Mouse (Mus musculus) heart, embryonic 16.5 days (tissue): ENCODE measurements around the gene Bbc3. TPM values are rescaled to one million over a fixed set of nuclear protein-coding genes. Genes with fewer than 3 reads are reported as not detected.

Source experiments
- ATAC-seq: fragments of 200-750 bp; cut with Nextera tagmentation; replicated peaks from 2 replicates; pipeline ENCODE4 v1.8.0; 2017; ENCODE audit warnings: moderate number of reproducible peaks; ENCODE audit not compliant: insufficient read depth, low FRiP score; ENCODE audit errors: extremely low read depth
- H3K27ac ChIP-seq: fragments of 300-500 bp; sonication (generic); 2 replicates; pipeline ENCODE4 v1.5.1; 2014; ENCODE audit warnings: mild to moderate bottlenecking, low read length, control low read depth, moderate library complexity
- H3K27me3 ChIP-seq: fragments of 300-500 bp; sonication (generic); 2 replicates; pipeline ENCODE4 v1.6.1; 2014; ENCODE audit warnings: low read length, mixed read lengths; ENCODE audit not compliant: control insufficient read depth, insufficient read depth
- H3K36me3 ChIP-seq: fragments of 300-500 bp; sonication (generic); 2 replicates; pipeline ENCODE4 v1.6.1; 2014; ENCODE audit not compliant: control insufficient read depth, insufficient read depth
- H3K4me1 ChIP-seq: fragments of 300-500 bp; sonication (generic); 2 replicates; pipeline ENCODE4 v1.6.1; 2014; ENCODE audit warnings: low read length, mixed read lengths; ENCODE audit not compliant: control insufficient read depth, insufficient read depth
- H3K4me2 ChIP-seq: fragments of 300-500 bp; sonication (generic); 2 replicates; pipeline ENCODE4 v1.6.1; 2014; ENCODE audit warnings: low read depth, mild to moderate bottlenecking, control low read depth, low read length
- H3K4me3 ChIP-seq: fragments of 300-500 bp; sonication (generic); 2 replicates; pipeline ENCODE4 v1.5.1; 2014; ENCODE audit warnings: mild to moderate bottlenecking, control low read depth, low read length
- H3K9ac ChIP-seq: fragments of 300-500 bp; sonication (generic); 2 replicates; pipeline ENCODE4 v1.6.1; 2014; ENCODE audit warnings: low read length, control low read depth
- H3K9me3 ChIP-seq: fragments of 300-500 bp; sonication (generic); replicated peaks from 2 replicates; pipeline ENCODE4 v1.6.1; 2016; ENCODE audit warnings: low read length; ENCODE audit not compliant: control insufficient read depth
- WGBS: fragments of 180-500 bp; shearing (Covaris S2); extraction: QIAGEN DNeasy Blood & Tissue Kit; methylation state at CpG from one replicate; pipeline ENCODE4 v1.1.7; 2014; 5-methylcytosine and 5-hydroxymethylcytosine counted together
- polyA plus RNA-seq: library from polyadenylated mRNA; unstranded; fragments of >200 nt; fragmentation: Nextera tagmentation; extraction: Ambion mirVana; gene quantifications from 2 replicates; pipeline ENCODE4 v1.2.1, GENCODE M21; 2015

The Bbc3 gene
- polyA plus RNA-seq, 1 experiment from 2014 or later: 5.7 TPM

GRCm38 (mm10) chr7:16355854-16356594, 47.8 kb downstream of the Bbc3 start:
- 89% methylated on average over 3 of the region's 3 CpGs for WGBS
- Histone ChIP-seq H3K9ac (no peak overlapping the region), H3K9me3 (0 out of 2 replicates have a peak, but pooled peaks cover 2% of the 10 kb centered on the region), H3K27me3 (no peaks in the 10 kb centered on the region), H3K27ac (no peak overlapping the region), H3K4me2 (no peak overlapping the region), H3K36me3 (peaks cover 37% of the 10 kb centered on the region), H3K4me3 (no peak overlapping the region), H3K4me1 (no peaks in the 10 kb centered on the region)
- ATAC-seq: no peak

GRCm38 (mm10) chr7:16357602-16358001, 49.4 kb downstream of the Bbc3 start:
- H3K4me2 ChIP-seq: no peak overlapping the region
- H3K4me1 ChIP-seq: no peaks in the 10 kb centered on the region
- H3K4me3 ChIP-seq: no peak overlapping the region
- peaks cover 35% of the 10 kb centered on the region for H3K36me3 ChIP-seq
- H3K9me3 ChIP-seq: 0 out of 2 replicates have a peak, but pooled peaks cover 2% of the 10 kb centered on the region
- no peak for ATAC-seq
- H3K27ac ChIP-seq: no peak overlapping the region
- H3K27me3 ChIP-seq: no peaks in the 10 kb centered on the region
- WGBS: 77% methylated on average over 3 of the region's 3 CpGs
- no peak overlapping the region for H3K9ac ChIP-seq

- ATAC-seq: peak; percentile 14; the same call in 1 of the 2 replicates
- Histone ChIP-seq H3K9ac (no peak overlapping the region), H3K27me3 (no peaks in the 10 kb centered on the region), H3K4me2 (no peak overlapping the region), H3K9me3 (no peaks in the 10 kb centered on the region), H3K4me3 (no peak overlapping the region), H3K4me1 (peaks cover 13% of the 10 kb centered on the region; the same call in 1 of the 2 replicates), H3K36me3 (peaks cover 17% of the 10 kb centered on the region), H3K27ac (peak overlapping the region; percentile 15; the same call in 1 of the 2 replicates)
- 59% methylated on average over 1 of the region's 1 CpGs for WGBS
Observed at GRCm38 (mm10) chr7:16364319-16364718, 56.1 kb downstream of the Bbc3 start.

- peaks cover 24% of the 10 kb centered on the region for H3K36me3 ChIP-seq
- WGBS: 52% methylated on average over 4 of the region's 4 CpGs
- no peaks in the 10 kb centered on the region for H3K27me3 ChIP-seq
- no peak overlapping the region for H3K9ac ChIP-seq
- no peak overlapping the region for H3K4me3 ChIP-seq
- peak; percentile 55; the same call in 1 of the 2 replicates for ATAC-seq
- no peaks in the 10 kb centered on the region for H3K9me3 ChIP-seq
- peaks cover 13% of the 10 kb centered on the region; the same call in 1 of the 2 replicates for H3K4me1 ChIP-seq
- no peak overlapping the region for H3K4me2 ChIP-seq
- peak overlapping the region; percentile 15 for H3K27ac ChIP-seq
Observed at GRCm38 (mm10) chr7:16364901-16365500, 56.8 kb downstream of the Bbc3 start.

- Histone ChIP-seq H3K4me2 (no peak overlapping the region), H3K4me1 (peaks cover 13% of the 10 kb centered on the region; the same call in 1 of the 2 replicates), H3K4me3 (no peak overlapping the region), H3K9ac (no peak overlapping the region), H3K27me3 (no peaks in the 10 kb centered on the region), H3K27ac (no peak overlapping the region), H3K36me3 (peaks cover 24% of the 10 kb centered on the region), H3K9me3 (no peaks in the 10 kb centered on the region)
- 66% methylated on average over 10 of the region's 10 CpGs for WGBS
- ATAC-seq: no peak
Observed at GRCm38 (mm10) chr7:16366133-16366646, 58.0 kb downstream of the Bbc3 start.

- Histone ChIP-seq H3K4me1 (peaks cover 13% of the 10 kb centered on the region; the same call in 1 of the 2 replicates), H3K9ac (no peak overlapping the region), H3K9me3 (no peaks in the 10 kb centered on the region), H3K36me3 (peaks cover 24% of the 10 kb centered on the region), H3K27ac (no peak overlapping the region), H3K27me3 (no peaks in the 10 kb centered on the region), H3K4me2 (no peak overlapping the region), H3K4me3 (no peak overlapping the region)
- ATAC-seq: no peak
- 76% methylated on average over 4 of the region's 4 CpGs for WGBS
Observed at GRCm38 (mm10) chr7:16366669-16367068, 58.5 kb downstream of the Bbc3 start.

Other genes starting within 250 kb of the Bbc3 start
- gene Zfp541, start 246.6 kb upstream of the Bbc3 start, polyA plus RNA-seq: 0.05 TPM in 1 of 2 replicates, not detected in the other
- gene Napa, start 209.9 kb upstream of the Bbc3 start, polyA plus RNA-seq: 166 and 168 TPM in 2 replicates
- gene Kptn, start 188.5 kb upstream of the Bbc3 start, polyA plus RNA-seq: 32.5 and 36.1 TPM in 2 replicates
- gene Slc8a2, start 178.6 kb upstream of the Bbc3 start, polyA plus RNA-seq: 0.15 and 0.20 TPM in 2 replicates
- 14.5 and 15.4 TPM in 2 replicates for gene Meis3, start 133.3 kb upstream of the Bbc3 start, polyA plus RNA-seq
- gene Dhx34, start 86.4 kb upstream of the Bbc3 start, polyA plus RNA-seq: 10.8 and 11.2 TPM in 2 replicates
- gene C5ar2, start 64.2 kb upstream of the Bbc3 start, polyA plus RNA-seq: 0.76 and 0.88 TPM in 2 replicates
- gene C5ar1, start 48.9 kb upstream of the Bbc3 start, polyA plus RNA-seq: 2.6 and 3.2 TPM in 2 replicates
- 6.9 and 9.0 TPM in 2 replicates for gene Inafm1, start 34.8 kb upstream of the Bbc3 start, polyA plus RNA-seq
- gene Ccdc9, start 21.6 kb upstream of the Bbc3 start, polyA plus RNA-seq: 12.0 and 15.2 TPM in 2 replicates
- gene Sae1, start 79.4 kb downstream of the Bbc3 start, polyA plus RNA-seq: 211 and 235 TPM in 2 replicates
- gene Zc3h4, start 92.5 kb downstream of the Bbc3 start, polyA plus RNA-seq: 8.5 and 9.0 TPM in 2 replicates
- 81.6 and 82.1 TPM in 2 replicates for gene Tmem160, start 144.4 kb downstream of the Bbc3 start, polyA plus RNA-seq
- 0.49 and 0.59 TPM in 2 replicates for gene Npas1, start 169.3 kb downstream of the Bbc3 start, polyA plus RNA-seq